Mouse (Mus musculus) midbrain, postnatal 0 days (tissue): ENCODE results near the gene Pam16. TPM values are rescaled to one million over a fixed set of nuclear protein-coding genes. Genes with fewer than 3 reads are reported as not detected.
"Not testable (repeated sequence)": the region's sequence is repeated elsewhere in the genome, so short reads cannot be mapped to it uniquely, and the experiment has no call there.

Source experiments
- ATAC-seq: fragments of 200-750 bp; cut with Nextera tagmentation; 2 replicates; pipeline ENCODE4 v1.8.0; 2017; ENCODE audit warnings: moderate number of reproducible peaks, mild to moderate bottlenecking, moderate TSS enrichment, moderate library complexity; ENCODE audit not compliant: low FRiP score
- DNase-seq: peaks from one replicate; pipeline ENCODE4 v3.0.0-alpha.2; 2015; ENCODE audit warnings: low spot score
- H3K27ac ChIP-seq: fragments of 300-500 bp; sonication (generic); 2 replicates; pipeline ENCODE4 v1.5.1; 2014; ENCODE audit warnings: low read depth, mild to moderate bottlenecking, low read length, mixed read lengths
- H3K27me3 ChIP-seq: fragments of 300-500 bp; sonication (generic); 2 replicates; pipeline ENCODE4 v1.6.1; 2014; ENCODE audit warnings: low read length, control low read depth, mixed read lengths; ENCODE audit not compliant: insufficient read depth
- H3K36me3 ChIP-seq: fragments of 300-500 bp; sonication (generic); 2 replicates; pipeline ENCODE4 v1.6.1; 2014; ENCODE audit warnings: low read length, control low read depth, mixed read lengths; ENCODE audit not compliant: insufficient read depth
- H3K4me1 ChIP-seq: fragments of 300-500 bp; sonication (generic); 2 replicates; pipeline ENCODE4 v1.6.1; 2014; ENCODE audit warnings: mild to moderate bottlenecking, control low read depth, antibody characterized with exemption, low read length, mixed read lengths; ENCODE audit not compliant: insufficient read depth
- H3K4me2 ChIP-seq: fragments of 300-500 bp; sonication (generic); 2 replicates; pipeline ENCODE4 v1.6.1; 2014; ENCODE audit warnings: low read depth, mild to moderate bottlenecking, low read length, mixed read lengths; ENCODE audit not compliant: poor library complexity, severe bottlenecking
- H3K4me3 ChIP-seq: fragments of 300-500 bp; sonication (generic); 2 replicates; pipeline ENCODE4 v1.5.1; 2014; ENCODE audit warnings: low read depth, mild to moderate bottlenecking, low read length, moderate library complexity
- H3K9ac ChIP-seq: fragments of 300-500 bp; sonication (generic); replicated peaks from 2 replicates; pipeline ENCODE4 v1.6.1; 2014; ENCODE audit warnings: mild to moderate bottlenecking, low read length, moderate library complexity, mixed read lengths; ENCODE audit not compliant: poor library complexity, severe bottlenecking
- H3K9me3 ChIP-seq: fragments of 300-500 bp; sonication (generic); 2 replicates; pipeline ENCODE4 v1.6.1; 2016; ENCODE audit warnings: low read length, control low read depth
- CTCF ChIP-seq: IDR thresholded peaks from 2 replicates; pipeline ENCODE4 v1.5.1; 2016; ENCODE audit warnings: antibody characterized with exemption, mild to moderate bottlenecking
- WGBS: fragments of 180-500 bp; shearing (Covaris S2); extraction: QIAGEN DNeasy Blood & Tissue Kit; methylation state at CpG from one replicate; pipeline ENCODE4 v1.1.7; 2014; 5-methylcytosine and 5-hydroxymethylcytosine counted together
- polyA plus RNA-seq: library from polyadenylated mRNA; unstranded; fragments of >200 nt; fragmentation: Nextera tagmentation; extraction: Ambion mirVana; gene quantifications from 2 replicates; pipeline ENCODE4 v1.2.1, GENCODE M21; 2015
- total RNA-seq: library from RNA; depleted of rRNA; stranded (reverse); fragments of >200 nt; gene quantifications from 2 replicates; pipeline ENCODE4 v1.2.3, GENCODE M21; 2014

Pam16 gene
- total and polyA plus RNA-seq, 2 experiments from 2014 or later: 31.7 to 134 TPM

GRCm38 (mm10) chr16:4584438-4584837 is 40.4 kb downstream of the Pam16 start:
- Histone ChIP-seq H3K4me1 (no peaks in the 10 kb centered on the region), H3K27ac (no peak overlapping the region), H3K27me3 (no peaks in the 10 kb centered on the region), H3K9me3 (no peaks in the 10 kb centered on the region), H3K36me3 (no peaks in the 10 kb centered on the region), H3K4me3 (no peak overlapping the region), H3K4me2 (no peak overlapping the region), H3K9ac (no peak overlapping the region)
- DNase-seq: no peak
- no peak for ATAC-seq
- 76% methylated on average over 5 of the region's 5 CpGs for WGBS
- TF ChIP-seq CTCF: no peak

- no peak for TF ChIP-seq CTCF
- Histone ChIP-seq H3K4me2 (no peak overlapping the region), H3K9ac (no peak overlapping the region), H3K27ac (no peak overlapping the region), H3K4me1 (no peaks in the 10 kb centered on the region), H3K4me3 (no peak overlapping the region), H3K9me3 (no peaks in the 10 kb centered on the region), H3K27me3 (no peaks in the 10 kb centered on the region), H3K36me3 (no peaks in the 10 kb centered on the region)
- WGBS: 85% methylated on average over 3 of the region's 3 CpGs
- DNase-seq: no peak
- ATAC-seq: no peak
These were observed 41.0 kb downstream of the Pam16 start for GRCm38 (mm10) chr16:4583807-4584206.

GRCm38 (mm10) chr16:4581179-4581578 is 43.6 kb downstream of the Pam16 start:
- ATAC-seq, H3K27me3 ChIP-seq, DNase-seq, H3K9ac ChIP-seq, H3K36me3 ChIP-seq, H3K27ac ChIP-seq, H3K4me2 ChIP-seq, H3K4me3 ChIP-seq, H3K4me1 ChIP-seq, H3K9me3 ChIP-seq: not testable (repeated sequence)
- WGBS: 87% methylated on average over 4 of the region's 4 CpGs

GRCm38 (mm10) chr16:4578630-4579029 is 46.2 kb downstream of the Pam16 start:
- Histone ChIP-seq H3K4me2 (no peak overlapping the region), H3K27me3 (no peaks in the 10 kb centered on the region), H3K9ac (no peak overlapping the region), H3K27ac (no peak overlapping the region), H3K9me3 (no peaks in the 10 kb centered on the region), H3K4me1 (no peaks in the 10 kb centered on the region), H3K4me3 (no peak overlapping the region), H3K36me3 (no peaks in the 10 kb centered on the region)
- no peak for ATAC-seq
- no peak for DNase-seq
- 72% methylated on average over 7 of the region's 7 CpGs for WGBS
- no peak for TF ChIP-seq CTCF

- no peak for ATAC-seq
- Histone ChIP-seq H3K27me3 (no peaks in the 10 kb centered on the region), H3K4me2 (no peak overlapping the region), H3K36me3 (no peaks in the 10 kb centered on the region), H3K4me1 (no peaks in the 10 kb centered on the region), H3K4me3 (no peak overlapping the region), H3K9me3 (no peaks in the 10 kb centered on the region), H3K9ac (no peak overlapping the region), H3K27ac (no peak overlapping the region)
- no peak for TF ChIP-seq CTCF
- no peak for DNase-seq
- WGBS: 50% methylated on average over 2 of the region's 2 CpGs
These were observed 47.9 kb downstream of the Pam16 start for GRCm38 (mm10) chr16:4576873-4577272.

GRCm38 (mm10) chr16:4576038-4576437 is 48.8 kb downstream of the Pam16 start:
- H3K4me2 ChIP-seq: no peak overlapping the region
- H3K4me3 ChIP-seq: no peak overlapping the region
- no peaks in the 10 kb centered on the region for H3K36me3 ChIP-seq
- H3K9me3 ChIP-seq: no peaks in the 10 kb centered on the region
- WGBS: 53% methylated on average over 2 of the region's 2 CpGs
- H3K27ac ChIP-seq: no peak overlapping the region
- H3K9ac ChIP-seq: no peak overlapping the region
- no peaks in the 10 kb centered on the region for H3K27me3 ChIP-seq
- H3K4me1 ChIP-seq: no peaks in the 10 kb centered on the region
- DNase-seq (no peak), ATAC-seq (no peak)
- TF ChIP-seq CTCF: no peak
